Mouse (Mus musculus): ENCODE data around the gene Ddx10.
A peak's percentile ranks its signal among the peaks of the same experiment; 100 is the strongest.
"Not testable (repeated sequence)": the region's sequence is repeated elsewhere in the genome, so short reads cannot be mapped to it uniquely, and the experiment has no call there.

Gene Ddx10

GRCm38 (mm10) chr9:53143508-53143907 is 104.3 kb downstream of the Ddx10 start:
- no peak for DNase-seq

- not testable (repeated sequence) for DNase-seq
Measured at GRCm38 (mm10) chr9:53142424-53142823, 105.4 kb downstream of the Ddx10 start.

- no peak for DNase-seq
Measured at GRCm38 (mm10) chr9:53140610-53141165, 107.2 kb downstream of the Ddx10 start.

- no peak for DNase-seq
Measured at GRCm38 (mm10) chr9:53132826-53133225, 115.0 kb downstream of the Ddx10 start.

GRCm38 (mm10) chr9:53130460-53130859 is 117.4 kb downstream of the Ddx10 start:
- DNase-seq, result no peak

GRCm38 (mm10) chr9:53101103-53101502 is 146.8 kb downstream of the Ddx10 start:
- DNase-seq, result no peak

GRCm38 (mm10) chr9:53095319-53096165 is 152.3 kb downstream of the Ddx10 start:
- peak in 1 of 2 experiments; percentile 2 for DNase-seq

- DNase-seq, result peak; percentile 17 to 30
Measured at GRCm38 (mm10) chr9:53094536-53094935, 153.3 kb downstream of the Ddx10 start.

GRCm38 (mm10) chr9:53077626-53078025 is 170.2 kb downstream of the Ddx10 start:
- no peak for DNase-seq

- DNase-seq, result no peak
Measured at GRCm38 (mm10) chr9:53075931-53076330, 171.9 kb downstream of the Ddx10 start.

GRCm38 (mm10) chr9:53074443-53074842 is 173.4 kb downstream of the Ddx10 start:
- DNase-seq, result no peak

GRCm38 (mm10) chr9:53073576-53074112 is 174.2 kb downstream of the Ddx10 start:
- no peak for DNase-seq

- DNase-seq, result no peak
Measured at GRCm38 (mm10) chr9:53072088-53072487, 175.8 kb downstream of the Ddx10 start.

- no peak for DNase-seq
Measured at GRCm38 (mm10) chr9:53070875-53071524, 176.9 kb downstream of the Ddx10 start.

GRCm38 (mm10) chr9:53068166-53068565 is 179.7 kb downstream of the Ddx10 start:
- no peak for DNase-seq

- DNase-seq, result peak in 1 of 2 experiments; percentile 4
Measured at GRCm38 (mm10) chr9:53066428-53066827, 181.4 kb downstream of the Ddx10 start.

GRCm38 (mm10) chr9:53065028-53065427 is 182.8 kb downstream of the Ddx10 start:
- no peak for DNase-seq

- no peak for DNase-seq
Measured at GRCm38 (mm10) chr9:53064531-53064930, 183.3 kb downstream of the Ddx10 start.

- DNase-seq, result no peak
Measured at GRCm38 (mm10) chr9:53055306-53055705, 192.5 kb downstream of the Ddx10 start.

Measured in lung, adult 18-20 months (tissue).